Mouse (Mus musculus): ENCODE results near the gene Serpinb9b.

GRCm38 (mm10) chr13:33077026-33077685 lies 49.9 kb downstream of the Serpinb9b start:
- TF ChIP-seq CTCF (IDR thresholded peaks at IDR 0.05; ENCODE audit: extremely low read depth, insufficient read length, insufficient replicate concordance, low read depth, low read length) (no peak), POLR2A (IDR thresholded peaks at IDR 0.05; ENCODE audit: low read depth, low read length) (no peak)

All from small intestine, adult 2 months (tissue).